Mouse (Mus musculus): Measurements from ENCODE around the gene Htr2a.

DNA sequence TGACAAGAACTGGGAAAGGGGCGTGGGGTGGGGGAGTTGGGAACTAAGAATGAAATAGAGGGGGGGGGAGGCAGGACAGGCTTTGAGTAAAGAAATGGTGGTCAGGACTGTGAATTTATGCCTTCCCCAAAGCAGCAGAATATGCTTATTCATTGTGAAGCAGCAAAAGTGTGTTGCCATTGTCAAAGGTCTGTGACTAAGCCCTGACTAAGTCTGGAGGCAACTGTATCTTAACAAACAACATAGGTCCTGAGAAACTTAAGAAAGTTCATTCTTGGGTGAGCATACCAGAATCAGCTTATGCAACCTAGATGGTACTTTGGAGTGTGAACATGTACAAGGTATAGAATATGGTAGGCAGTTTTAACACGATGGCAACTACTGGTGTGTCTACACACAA lies 92.8 kb downstream of the Htr2a start:
- TF ChIP-seq RAD21 (IDR thresholded peaks at IDR 0.05; ENCODE audit: low read depth, low read length): no peak
- no peak for TF ChIP-seq CTCF (conservative IDR thresholded peaks at IDR 0.05 in 1 of 2, IDR thresholded peaks at IDR 0.05 in 1 of 2; ENCODE audit: low read depth in 2 of 2, low read length in 2 of 2)
- no peak for TF ChIP-seq USF1 (IDR thresholded peaks at IDR 0.05; ENCODE audit: low read depth, low read length)
- TF ChIP-seq ZC3H11A (IDR thresholded peaks at IDR 0.05; ENCODE audit: low read depth, low read length): no peak
- no peak for TF ChIP-seq RCOR1 (conservative IDR thresholded peaks at IDR 0.05; ENCODE audit: low read depth, low read length)
- no peak for TF ChIP-seq E2F4 (IDR thresholded peaks at IDR 0.05; ENCODE audit: insufficient replicate concordance, low read depth, low read length)
- TF ChIP-seq MAFK (IDR thresholded peaks at IDR 0.05; ENCODE audit: insufficient replicate concordance, low read length): no peak
- no peak for TF ChIP-seq KAT2A (IDR thresholded peaks at IDR 0.05; ENCODE audit: insufficient replicate concordance, low read length)
- no peak for TF ChIP-seq EP300 (IDR thresholded peaks at IDR 0.05; ENCODE audit: low read length)
- TF ChIP-seq SMC3 (IDR thresholded peaks at IDR 0.05; ENCODE audit: low read depth, low read length): no peak
- TF ChIP-seq POLR2A (IDR thresholded peaks at IDR 0.05; ENCODE audit: low read depth, low read length): no peak
- TF ChIP-seq BHLHE40 (IDR thresholded peaks at IDR 0.05; ENCODE audit: low read depth, low read length): no peak
- TF ChIP-seq HCFC1 (IDR thresholded peaks at IDR 0.05; ENCODE audit: low read depth, low read length): no peak
- no peak for TF ChIP-seq UBTF (IDR thresholded peaks at IDR 0.05; ENCODE audit: low read depth, low read length)
